Mouse (Mus musculus): ENCODE measurements around the gene Lpcat4.

DNA sequence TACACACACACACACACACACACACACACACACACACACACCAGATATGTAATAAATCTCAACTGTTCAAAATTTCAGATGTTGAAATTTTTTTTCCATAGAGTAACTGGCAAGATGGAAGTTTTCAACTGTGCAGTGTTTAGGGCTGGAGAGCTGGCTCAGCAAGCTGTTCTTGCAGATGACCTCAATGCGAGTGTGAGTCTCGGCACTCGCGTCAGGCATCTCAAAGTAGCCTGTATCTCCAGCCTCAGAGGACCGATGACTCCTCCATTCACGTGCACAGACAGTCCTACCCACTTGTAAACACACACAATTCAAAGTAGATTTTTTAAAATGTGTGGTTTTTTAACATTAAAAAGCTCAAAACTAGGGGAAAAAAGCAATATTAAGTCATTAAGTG, 34.2 kb downstream of the Lpcat4 start:
- TF ChIP-seq POLR2A (IDR thresholded peaks at IDR 0.05; ENCODE audit: borderline replicate concordance, control insufficient read depth, low read depth, low read length) (no peak), CTCF (IDR thresholded peaks at IDR 0.05; ENCODE audit: control insufficient read depth, insufficient read depth, low read length) (no peak)

Data from bone marrow, adult 2 months (tissue).